Mouse (Mus musculus): ENCODE measurements around the gene Polq. TPM values are rescaled to one million over a fixed set of nuclear protein-coding genes. Genes with fewer than 3 reads are reported as not detected.
A peak's percentile ranks its signal among the peaks of the same experiment; 100 is the strongest.

Polq gene
- 1 to 10 TPM; 1.1 to 2.6 (median 1.2) TPM for total RNA-seq (2022)

DNA sequence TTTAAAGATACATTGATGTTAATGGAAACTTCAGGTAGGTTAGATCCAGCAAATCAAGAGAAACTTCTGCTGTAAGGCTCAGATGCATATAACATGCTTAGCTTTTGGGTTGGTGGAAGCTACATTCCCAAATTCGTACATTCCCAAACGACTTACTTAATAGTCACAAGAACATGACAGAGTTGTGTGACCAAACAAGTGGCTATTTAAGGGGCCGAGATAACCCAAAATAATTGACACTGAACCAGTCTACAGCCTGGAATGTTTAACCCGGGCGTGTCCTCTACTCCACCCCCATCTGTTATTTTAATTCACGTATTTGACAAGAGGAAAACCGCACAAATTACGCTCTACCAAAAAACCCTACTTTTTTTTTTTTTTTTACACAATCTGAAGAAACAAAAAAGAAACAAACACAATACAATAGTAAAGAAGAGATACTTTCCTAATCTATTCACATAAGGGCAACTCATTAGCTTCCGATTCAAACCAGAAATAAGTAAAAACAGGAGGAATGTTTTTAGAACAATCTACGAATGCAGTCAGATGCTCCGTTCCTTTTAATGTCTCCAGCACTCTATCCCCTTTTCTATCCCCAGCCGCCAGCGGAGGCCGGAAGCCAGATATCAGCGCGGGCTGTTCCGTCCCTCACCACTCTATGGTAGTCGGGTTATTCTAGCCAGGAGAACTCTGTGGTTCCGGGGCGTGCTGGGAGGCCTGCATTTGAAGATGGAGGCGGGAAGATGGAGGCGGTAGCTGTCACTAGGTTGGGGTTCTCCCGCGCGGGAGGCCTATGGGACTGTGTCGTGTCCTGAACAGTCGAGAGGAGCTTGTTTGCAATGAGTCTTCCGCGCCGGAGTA, at the start of gene Polq:
TSS of gene Polq (plus strand) at position 726 of the 861 bp plus-strand sequence.
- DNase-seq (ENCODE audit: low spot score in 2 of 2) = peak; percentile 85 to 86

- no peak for DNase-seq (ENCODE audit: low spot score in 2 of 2)
Measured at GRCm38 (mm10) chr16:36963415-36963814, 48.2 kb upstream of the Polq start.

GRCm38 (mm10) chr16:36979127-36979526, 32.5 kb upstream of the Polq start:
- no peak for DNase-seq (ENCODE audit: low spot score in 2 of 2)

DNA sequence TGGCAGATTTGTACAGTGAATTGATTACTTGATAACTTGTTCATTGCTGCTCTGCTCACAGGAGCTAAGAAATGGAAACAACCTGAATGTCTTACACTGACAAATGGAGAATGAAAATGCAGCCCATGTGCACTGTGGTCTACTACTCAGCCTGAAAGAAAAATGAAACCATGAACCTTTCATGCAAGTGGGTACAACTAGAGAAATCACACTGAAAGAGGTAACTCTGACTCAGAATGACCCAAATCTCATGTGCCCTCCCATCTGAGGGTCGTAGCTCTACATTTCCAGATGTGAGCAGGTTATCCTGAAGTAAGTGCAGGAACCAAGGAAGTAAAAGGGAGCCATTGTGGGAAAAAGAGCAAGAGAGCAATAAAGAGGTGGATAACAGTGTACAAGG, 27.8 kb upstream of the Polq start:
- DNase-seq (ENCODE audit: low spot score in 2 of 2) = no peak

DNA sequence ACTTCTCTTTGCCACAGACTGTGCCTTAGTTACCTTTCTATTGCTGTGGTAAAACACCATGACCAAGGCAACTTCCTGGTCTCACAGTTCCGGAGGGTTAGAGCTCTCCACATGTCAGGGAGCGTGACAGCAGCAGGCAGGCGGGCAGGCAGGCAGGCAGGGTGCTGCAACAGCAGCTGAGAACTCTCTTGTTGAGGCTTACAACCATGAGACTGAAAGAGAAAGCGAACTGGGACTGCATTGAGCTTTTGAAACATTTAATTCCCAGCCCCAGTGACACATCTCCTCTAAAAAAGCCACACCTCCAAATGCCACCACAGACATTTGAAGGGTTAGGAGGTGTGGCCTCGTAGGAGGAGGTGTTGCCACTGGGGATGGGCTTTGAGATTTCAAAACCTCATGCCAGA, 25.9 kb upstream of the Polq start:
- DNase-seq (ENCODE audit: low spot score in 2 of 2) = no peak

DNA sequence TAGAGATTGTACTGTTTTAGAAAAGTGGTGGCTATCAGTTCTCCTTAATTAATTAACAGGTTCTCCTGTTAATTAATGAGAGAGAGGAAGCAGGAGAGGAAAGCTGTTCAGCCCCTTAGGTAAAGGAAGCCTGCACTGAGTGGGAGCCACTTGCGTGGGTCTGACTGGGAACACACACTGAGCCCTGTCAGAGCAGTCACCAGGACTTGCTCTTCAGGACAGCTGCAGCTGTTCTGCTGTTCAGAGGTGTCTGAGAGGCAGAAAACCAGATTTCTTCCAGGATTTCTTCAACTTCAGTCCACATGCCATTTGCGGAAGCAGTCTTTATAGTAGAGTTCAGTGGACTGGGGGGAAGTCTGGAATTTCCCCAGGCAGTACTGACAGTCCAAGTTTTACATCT, 24.2 kb upstream of the Polq start:
- DNase-seq (ENCODE audit: low spot score in 2 of 2) = no peak

DNA sequence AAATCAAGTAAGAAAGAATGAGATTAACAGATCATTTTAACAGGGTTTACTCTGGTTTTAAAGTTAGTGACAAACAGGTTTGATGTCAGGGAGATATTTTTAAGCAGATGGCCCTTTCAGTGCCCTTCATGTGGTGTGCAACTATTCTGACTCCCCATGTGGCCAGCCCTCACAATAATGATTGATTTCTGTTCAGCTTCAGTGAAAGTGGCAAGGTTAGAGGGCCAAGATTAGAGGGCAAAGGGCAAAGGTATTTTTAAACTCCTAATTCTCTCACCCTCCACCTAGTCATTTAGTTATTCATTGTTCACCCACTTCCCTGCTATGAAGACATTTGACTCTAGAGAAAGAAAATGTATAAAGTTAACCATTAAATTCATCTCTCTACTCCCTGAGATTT, 23.5 kb upstream of the Polq start:
- DNase-seq (ENCODE audit: low spot score in 2 of 2) = no peak

GRCm38 (mm10) chr16:36989493-36989892, 22.1 kb upstream of the Polq start:
- no peak for DNase-seq (ENCODE audit: low spot score in 2 of 2)

GRCm38 (mm10) chr16:36989999-36990625, 21.5 kb upstream of the Polq start, which contains the start of gene Fbxo40:
Fbxo40 (minus strand) TSS chr16:36990467.
- no peak for DNase-seq (ENCODE audit: low spot score in 2 of 2)

DNA sequence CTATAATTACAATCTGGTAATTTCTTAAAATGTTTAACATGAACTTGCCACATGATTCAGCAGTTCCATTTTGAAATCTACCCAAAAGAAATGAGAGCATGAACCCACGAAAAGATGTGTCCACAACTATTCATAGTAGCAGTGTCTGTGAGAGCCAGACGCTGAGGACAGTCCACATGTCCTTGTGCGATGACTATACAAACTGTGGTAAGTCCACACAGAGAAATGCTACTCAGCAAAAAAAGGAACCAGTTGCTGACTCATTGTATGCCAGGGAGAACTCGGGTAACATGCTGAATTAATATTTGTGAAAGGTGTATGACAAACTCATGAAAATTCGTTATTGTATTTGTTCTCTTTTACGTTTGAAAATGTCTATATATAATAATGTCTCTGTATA, 13.9 kb upstream of the Polq start:
- DNase-seq (ENCODE audit: low spot score in 2 of 2) = no peak

DNA sequence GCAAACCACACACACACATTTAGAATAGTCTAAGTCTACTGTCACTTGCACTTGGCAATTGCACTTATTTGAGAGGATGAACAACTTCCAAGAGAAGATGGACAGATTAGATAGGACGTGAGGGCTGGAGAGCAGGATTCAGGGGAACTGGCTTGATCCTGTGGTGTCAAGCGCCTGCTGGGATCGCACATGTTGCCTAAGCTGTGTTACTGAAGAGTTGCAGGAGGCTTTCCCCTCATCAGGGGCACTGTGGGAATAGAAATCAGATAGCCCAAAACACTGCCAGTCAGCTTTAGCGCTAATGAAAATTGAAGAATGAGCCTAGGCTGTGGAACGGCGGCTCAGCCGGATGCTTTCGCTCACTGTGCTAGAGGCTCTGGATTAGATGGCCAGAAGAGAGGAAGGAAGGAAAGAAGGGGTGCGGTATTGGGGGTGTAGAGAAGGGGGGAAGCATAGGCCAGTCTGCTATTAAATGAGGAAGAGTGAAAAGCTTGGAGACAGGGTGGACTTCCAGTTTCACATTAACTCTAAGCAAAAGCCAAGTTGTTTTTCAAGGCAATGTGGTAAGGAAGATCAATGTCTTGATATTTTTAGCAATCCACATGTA, 12.1 kb upstream of the Polq start:
- no peak for DNase-seq (ENCODE audit: low spot score in 2 of 2)

DNA sequence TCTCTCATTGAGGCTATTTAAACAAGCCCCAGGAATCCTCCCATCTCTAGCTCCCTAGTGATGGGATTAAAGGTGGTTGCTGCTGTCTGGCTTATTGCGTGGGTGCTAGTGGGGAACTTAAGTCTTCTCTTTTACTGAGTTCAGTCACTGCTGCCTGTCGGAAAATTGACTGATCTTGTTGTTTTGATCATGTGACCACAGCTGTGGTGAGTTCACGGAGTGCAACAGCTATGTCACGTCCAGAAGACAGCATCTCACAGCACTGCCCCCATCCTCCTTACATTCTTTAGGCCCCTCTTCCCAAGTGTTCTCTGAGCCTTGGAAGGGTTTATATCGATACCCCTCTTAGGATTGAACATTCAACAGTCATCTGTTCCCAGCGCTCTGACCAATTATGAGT, 2.3 kb upstream of the Polq start:
- DNase-seq (ENCODE audit: low spot score in 2 of 2) = no peak

DNA sequence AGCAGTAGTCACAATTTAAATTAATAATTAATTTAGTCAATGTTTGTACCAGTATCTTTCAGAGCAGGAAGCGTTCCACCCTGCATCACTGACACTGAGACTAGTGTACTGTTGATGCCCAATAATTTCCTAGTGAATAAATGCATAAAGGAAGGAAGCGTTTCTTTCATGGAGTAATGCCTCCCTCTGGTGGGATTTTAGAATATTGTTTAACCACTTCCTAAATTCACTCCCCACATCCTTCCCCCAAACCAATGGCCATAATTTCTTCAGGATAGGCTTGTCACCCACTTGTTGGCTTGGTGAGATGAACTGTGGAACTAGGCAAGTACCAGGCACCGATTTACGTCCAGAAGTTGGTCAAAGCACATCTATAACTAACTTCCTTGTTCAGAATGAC, 1.2 kb upstream of the Polq start:
- peak; percentile 7 to 8 for DNase-seq (ENCODE audit: low spot score in 2 of 2)

- DNase-seq (ENCODE audit: low spot score in 2 of 2) = no peak
Measured at GRCm38 (mm10) chr16:37011922-37012289, 320 bp downstream of the Polq start.

GRCm38 (mm10) chr16:37012336-37012735, 750 bp downstream of the Polq start:
- DNase-seq (ENCODE audit: low spot score in 2 of 2) = no peak

- DNase-seq (ENCODE audit: low spot score in 2 of 2) = no peak
Measured at GRCm38 (mm10) chr16:37027581-37027980, 16.0 kb downstream of the Polq start.

GRCm38 (mm10) chr16:37031996-37032395, 20.4 kb downstream of the Polq start:
- no peak for DNase-seq (ENCODE audit: low spot score in 2 of 2)

DNA sequence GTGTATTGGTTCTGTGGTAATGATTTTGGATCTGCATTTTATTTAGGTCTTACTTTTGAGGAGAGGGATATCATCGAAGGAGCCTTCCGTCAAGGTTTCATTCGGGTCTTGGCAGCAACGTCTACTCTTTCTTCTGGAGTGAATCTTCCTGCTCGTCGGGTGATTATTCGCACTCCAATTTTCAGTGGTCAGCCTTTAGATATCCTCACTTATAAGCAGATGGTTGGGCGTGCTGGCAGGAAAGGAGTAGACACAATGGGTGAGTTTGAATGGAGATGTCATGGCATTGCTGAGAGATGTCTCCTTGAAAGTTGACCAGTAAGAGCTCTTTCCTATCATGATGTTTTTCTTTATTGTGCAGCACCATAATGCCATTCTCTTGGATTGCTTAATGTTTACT, 23.2 kb downstream of the Polq start:
- DNase-seq (ENCODE audit: low spot score in 2 of 2) = no peak

GRCm38 (mm10) chr16:37059631-37060030, 48.0 kb downstream of the Polq start:
- no peak for DNase-seq (ENCODE audit: low spot score in 2 of 2)

DNA sequence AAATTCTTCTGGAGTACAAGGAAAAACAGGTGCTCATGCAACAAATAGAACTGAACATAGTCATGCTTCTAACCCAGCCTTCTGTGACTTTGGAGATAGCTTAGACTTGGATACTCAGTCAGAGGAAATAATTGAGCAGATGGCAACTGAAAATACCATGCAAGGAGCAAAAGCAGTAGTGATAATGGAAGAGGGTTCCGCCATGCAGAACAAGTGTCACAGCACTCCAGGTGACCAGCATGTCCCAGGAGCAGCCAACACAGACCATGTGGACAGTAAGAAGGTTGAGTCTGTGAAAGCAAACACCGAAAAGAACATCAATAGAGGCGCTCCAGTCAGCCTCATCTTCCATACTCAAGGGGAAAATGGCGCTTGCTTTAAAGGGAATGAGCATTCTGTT, 49.7 kb downstream of the Polq start:
- no peak for DNase-seq (ENCODE audit: low spot score in 2 of 2)

- no peak for DNase-seq (ENCODE audit: low spot score in 2 of 2)
Measured at GRCm38 (mm10) chr16:37072354-37072753, 60.8 kb downstream of the Polq start.

DNA sequence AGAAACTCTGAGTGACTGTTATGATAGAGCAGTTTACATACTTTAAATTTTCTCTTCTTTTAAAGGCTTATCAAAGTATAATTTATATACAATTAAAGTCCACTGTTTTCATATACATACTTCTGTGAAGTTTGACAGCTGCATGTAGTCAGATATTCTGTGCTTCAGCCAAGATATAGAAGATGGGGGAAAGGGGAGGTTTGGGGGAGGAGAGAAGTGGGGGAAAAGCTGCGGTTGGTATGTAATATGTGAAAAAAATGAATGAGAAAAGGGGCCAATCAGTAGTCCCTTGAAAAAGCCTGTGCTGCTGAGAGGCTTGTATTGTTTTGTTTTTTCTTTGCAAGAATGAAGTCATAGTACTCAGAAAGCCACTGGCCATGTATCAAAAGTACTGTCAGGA, 78.1 kb downstream of the Polq start:
- DNase-seq (ENCODE audit: low spot score in 2 of 2) = no peak

Measured in left cerebral cortex, adult 8-10 months (tissue).